Mouse (Mus musculus) layer of hippocampus, postnatal 10 days (tissue): ENCODE measurements around the gene Exoc1. TPM values are rescaled to one million over a fixed set of nuclear protein-coding genes. Genes with fewer than 3 reads are reported as not detected.

ENCODE experiments used
- DNase-seq, 2 experiments: peaks; one replicate each; pipeline ENCODE4 v3.0.0; 2021; ENCODE audit warnings: low spot score in 2 of 2
- long read RNA-seq: library from polyadenylated mRNA; stranded (forward); transcript quantifications from one replicate; pipeline ENCODE4 v2.0.0, GENCODE M21; 2023
- total RNA-seq, 2 experiments: library from RNA; stranded (reverse); gene quantifications; 2 replicates each; pipeline ENCODE4 v1.2.3; 2021

Exoc1 gene
- total RNA-seq = 10 to 100 TPM; 63.5 to 70.3 TPM
- long read RNA-seq, partial matches to known transcripts = 2 of 8 reads
- long read RNA-seq, other reads (novel, unspliced or antisense) = 2 of 8 reads

- peak; percentile 90 to 93 for DNase-seq
Measured at GRCm38 (mm10) chr5:76529040-76529703, at the start of gene Exoc1. Gene Exoc1 (plus strand): TSS chr5:76529311.

GRCm38 (mm10) chr5:76483811-76484210, 45.3 kb upstream of the Exoc1 start, which contains the start of gene Gm7271:
Gene Gm7271 (plus strand): TSS chr5:76484040.
- DNase-seq = no peak

- no peak for DNase-seq
Measured at GRCm38 (mm10) chr5:76495126-76495525, 34.0 kb upstream of the Exoc1 start.

- no peak for DNase-seq
Measured at GRCm38 (mm10) chr5:76522446-76522845, 6.7 kb upstream of the Exoc1 start.

- no peak for DNase-seq
Measured at GRCm38 (mm10) chr5:76524623-76525022, 4.5 kb upstream of the Exoc1 start.

GRCm38 (mm10) chr5:76525066-76525465, 4.0 kb upstream of the Exoc1 start:
- no peak for DNase-seq

- no peak for DNase-seq
Measured at GRCm38 (mm10) chr5:76525829-76526228, 3.3 kb upstream of the Exoc1 start.

- no peak for DNase-seq
Measured at GRCm38 (mm10) chr5:76529704-76530066, 574 bp downstream of the Exoc1 start.

- no peak for DNase-seq
Measured at GRCm38 (mm10) chr5:76533186-76533585, 4.1 kb downstream of the Exoc1 start.

GRCm38 (mm10) chr5:76536231-76536630, 7.1 kb downstream of the Exoc1 start:
- DNase-seq = no peak

GRCm38 (mm10) chr5:76537578-76537977, 8.5 kb downstream of the Exoc1 start:
- no peak for DNase-seq

- no peak for DNase-seq
Measured at GRCm38 (mm10) chr5:76540181-76540580, 11.1 kb downstream of the Exoc1 start.

GRCm38 (mm10) chr5:76540842-76541241, 11.7 kb downstream of the Exoc1 start:
- no peak for DNase-seq

- no peak for DNase-seq
Measured at GRCm38 (mm10) chr5:76543200-76543599, 14.1 kb downstream of the Exoc1 start.

- DNase-seq = no peak
Measured at GRCm38 (mm10) chr5:76550426-76550825, 21.3 kb downstream of the Exoc1 start.

- DNase-seq = peak; percentile 72 to 78
Measured at GRCm38 (mm10) chr5:76565321-76565720, 36.2 kb downstream of the Exoc1 start.

- no peak for DNase-seq
Measured at GRCm38 (mm10) chr5:76574251-76574650, 45.1 kb downstream of the Exoc1 start.

- DNase-seq = no peak
Measured at GRCm38 (mm10) chr5:76577026-76577425, 47.9 kb downstream of the Exoc1 start.

- no peak for DNase-seq
Measured at GRCm38 (mm10) chr5:76585378-76585777, 56.3 kb downstream of the Exoc1 start.

- peak; percentile 84 to 89 for DNase-seq
Measured at GRCm38 (mm10) chr5:76588551-76589283, 59.6 kb downstream of the Exoc1 start, which contains the start of gene Cep135. Gene Cep135 (plus strand): TSS chr5:76588698.

- DNase-seq = no peak
Measured at GRCm38 (mm10) chr5:76589311-76589710, 60.2 kb downstream of the Exoc1 start.

GRCm38 (mm10) chr5:76590009-76590408, 60.9 kb downstream of the Exoc1 start:
- no peak for DNase-seq
